Mouse (Mus musculus): ENCODE data around the gene Zfp362.

GRCm38 (mm10) chr4:128838202-128838601 is 32.4 kb upstream of the Zfp362 start:
- TF ChIP-seq USF1 (IDR thresholded peaks at IDR 0.05; ENCODE audit: low read depth, low read length) (no peak), POLR2A (IDR thresholded peaks at IDR 0.05; ENCODE audit: low read depth, low read length) (no peak), MAFK (IDR thresholded peaks at IDR 0.05; ENCODE audit: insufficient replicate concordance, low read length) (no peak), UBTF (IDR thresholded peaks at IDR 0.05; ENCODE audit: low read depth, low read length) (no peak), EP300 (IDR thresholded peaks at IDR 0.05; ENCODE audit: low read length) (no peak), CTCF (conservative IDR thresholded peaks at IDR 0.05 in 1 of 2, IDR thresholded peaks at IDR 0.05 in 1 of 2; ENCODE audit: low read depth in 2 of 2, low read length in 2 of 2) (no peak), CHD1 (IDR thresholded peaks at IDR 0.05; ENCODE audit: low read depth, low read length) (no peak), RCOR1 (conservative IDR thresholded peaks at IDR 0.05; ENCODE audit: low read depth, low read length) (no peak), KAT2A (IDR thresholded peaks at IDR 0.05; ENCODE audit: insufficient replicate concordance, low read length) (no peak)
